In genomic region chr10:76271238-76271637, GRCm38 (mm10) we compare ENCODE assay signal across 8 mouse cellular contexts. TPM values are rescaled to one million over a fixed set of nuclear protein-coding genes. Genes with fewer than 3 reads are reported as not detected.
DNase-seq lines count a peak whose midpoint lies in the region; ATAC-seq and TF ChIP-seq lines count a peak whose summit lies in the region.

No protein-coding gene starts in this region.

- ATAC-seq in frontal cortex, adult (ENCODE audit: low TSS enrichment), result peak; percentile 42; the same call in 1 of the 2 replicates
- ATAC-seq in lung, embryonic 14.5 days (ENCODE audit: insufficient read depth), result no peak
- peak; percentile 32; the same call in 1 of the 2 replicates for ATAC-seq in stomach, postnatal 0 days (ENCODE audit: low FRiP score, low TSS enrichment)
- ATAC-seq in erythroblast, adult 5-6 weeks (replicated peaks; ENCODE audit: low FRiP score, poor library complexity, severe bottlenecking), result no peak

- no peak overlapping the region for H3K9ac ChIP-seq in lung, embryonic 14.5 days
- H3K9ac ChIP-seq in stomach, postnatal 0 days (ENCODE audit: low read length), result no peak overlapping the region

- no peak overlapping the region for H3K27ac ChIP-seq in lung, embryonic 14.5 days (ENCODE audit: low read depth)
- H3K27ac ChIP-seq in stomach, postnatal 0 days (replicated peaks), result no peak overlapping the region

- DNase-seq in frontal cortex, postnatal 25 days (ENCODE audit: low spot score in 2 of 2), result no peak
- DNase-seq in right cerebral cortex, postnatal 4 days, result peak; percentile 37
- no peak for DNase-seq in right cerebral cortex, postnatal 25 days
- peak; percentile 47 for DNase-seq in embryo, embryonic 10 days (ENCODE audit: low spot score)
- peak; percentile 44 for DNase-seq in lung, embryonic 14.5 days
- DNase-seq in stomach, postnatal 0 days (ENCODE audit: low spot score), result peak; percentile 74

- H3K4me2 ChIP-seq in lung, embryonic 14.5 days, result no peak overlapping the region
- no peak overlapping the region for H3K4me2 ChIP-seq in stomach, postnatal 0 days (replicated peaks; ENCODE audit: low read depth)

- 39% methylated on average over 8 of the region's 8 CpGs for WGBS in lung, embryonic 14.5 days
- 38% methylated on average over 8 of the region's 8 CpGs for WGBS in stomach, postnatal 0 days

- H3K4me1 ChIP-seq in lung, embryonic 14.5 days (ENCODE audit: insufficient read depth), result no peaks in the 10 kb centered on the region
- no peaks in the 10 kb centered on the region for H3K4me1 ChIP-seq in stomach, postnatal 0 days (replicated peaks; ENCODE audit: control insufficient read depth, insufficient read depth)

- no peaks in the 10 kb centered on the region for H3K9me3 ChIP-seq in lung, embryonic 14.5 days (ENCODE audit: low read depth, low read length)
- H3K9me3 ChIP-seq in stomach, postnatal 0 days (ENCODE audit: control insufficient read depth, low read length), result no peaks in the 10 kb centered on the region

- no peak overlapping the region for H3K4me3 ChIP-seq in lung, embryonic 14.5 days (ENCODE audit: low read depth, low read length)
- H3K4me3 ChIP-seq in stomach, postnatal 0 days (ENCODE audit: low read depth, low read length), result no peak overlapping the region

- TF ChIP-seq CTCF in lung, embryonic 14.5 days (IDR thresholded peaks at IDR 0.05; ENCODE audit: low read depth), result peak; percentile 77
- peak; percentile 80 for TF ChIP-seq CTCF in stomach, postnatal 0 days (IDR thresholded peaks at IDR 0.05; ENCODE audit: low read depth)

- peaks cover 72% of the 10 kb centered on the region for H3K36me3 ChIP-seq in lung, embryonic 14.5 days (ENCODE audit: insufficient read depth)
- H3K36me3 ChIP-seq in stomach, postnatal 0 days (ENCODE audit: control insufficient read depth, insufficient read depth, low read length), result peaks cover 24% of the 10 kb centered on the region

- H3K27me3 ChIP-seq in lung, embryonic 14.5 days (ENCODE audit: insufficient read depth, low read length), result no peaks in the 10 kb centered on the region
- H3K27me3 ChIP-seq in stomach, postnatal 0 days (ENCODE audit: control insufficient read depth, insufficient read depth, low read length), result no peaks in the 10 kb centered on the region

- no peak for TF ChIP-seq EP300 in stomach, postnatal 0 days (optimal IDR thresholded peaks at IDR 0.05)

RNA-seq across cellular contexts. Expression of gene S100b, which starts 17.6 kb away (rescaled TPM):
- polyA plus RNA-seq in lung, embryonic 14.5 days (2014; fragmentation: Nextera tagmentation; extraction: Ambion mirVana), result 0.16 TPM in 1 of 2 replicates, not detected in the other
- polyA plus RNA-seq in stomach, postnatal 0 days (2015; fragmentation: Nextera tagmentation; extraction: Ambion mirVana), result 2.1 and 2.6 TPM in 2 replicates
- total RNA-seq in erythroblast, adult 5-6 weeks (2015; ENCODE audit: low replicate concordance), result not detected in 2 replicates
- not detected in 2 replicates for total RNA-seq in erythroblast, adult 5-6 weeks (2017; ENCODE audit: low replicate concordance)

RNA-seq across cellular contexts. Expression of gene Prmt2, which starts 33.6 kb away (rescaled TPM):
- polyA plus RNA-seq in lung, embryonic 14.5 days (2014; fragmentation: Nextera tagmentation; extraction: Ambion mirVana), result 44.6 and 45.0 TPM in 2 replicates
- 26.3 and 28.0 TPM in 2 replicates for polyA plus RNA-seq in stomach, postnatal 0 days (2015; fragmentation: Nextera tagmentation; extraction: Ambion mirVana)
- not detected in 2 replicates for total RNA-seq in erythroblast, adult 5-6 weeks (2015; ENCODE audit: low replicate concordance)
- not detected in 2 replicates for total RNA-seq in erythroblast, adult 5-6 weeks (2017; ENCODE audit: low replicate concordance)

Comparison
In these comparisons a context has a peak if more than half of its experiments do, and no peak if none do; other contexts are left out.
1. DNase-seq: peak in right cerebral cortex, postnatal 4 days (single experiment), embryo, embryonic 10 days (single experiment), lung, embryonic 14.5 days (single experiment) and stomach, postnatal 0 days (single experiment); none in frontal cortex, postnatal 25 days (0 of 2) and right cerebral cortex, postnatal 25 days (single experiment).
2. ATAC-seq: peak in frontal cortex, adult (single experiment) and stomach, postnatal 0 days (single experiment); none in lung, embryonic 14.5 days (single experiment) and erythroblast, adult 5-6 weeks (single experiment).